Mouse (Mus musculus) embryo, embryonic 11 days (tissue): ENCODE data around the gene Zfhx3.

ENCODE experiments used
- DNase-seq: peaks from one replicate; pipeline ENCODE4 v3.0.0-alpha.2; 2015

The Zfhx3 gene

DNA sequence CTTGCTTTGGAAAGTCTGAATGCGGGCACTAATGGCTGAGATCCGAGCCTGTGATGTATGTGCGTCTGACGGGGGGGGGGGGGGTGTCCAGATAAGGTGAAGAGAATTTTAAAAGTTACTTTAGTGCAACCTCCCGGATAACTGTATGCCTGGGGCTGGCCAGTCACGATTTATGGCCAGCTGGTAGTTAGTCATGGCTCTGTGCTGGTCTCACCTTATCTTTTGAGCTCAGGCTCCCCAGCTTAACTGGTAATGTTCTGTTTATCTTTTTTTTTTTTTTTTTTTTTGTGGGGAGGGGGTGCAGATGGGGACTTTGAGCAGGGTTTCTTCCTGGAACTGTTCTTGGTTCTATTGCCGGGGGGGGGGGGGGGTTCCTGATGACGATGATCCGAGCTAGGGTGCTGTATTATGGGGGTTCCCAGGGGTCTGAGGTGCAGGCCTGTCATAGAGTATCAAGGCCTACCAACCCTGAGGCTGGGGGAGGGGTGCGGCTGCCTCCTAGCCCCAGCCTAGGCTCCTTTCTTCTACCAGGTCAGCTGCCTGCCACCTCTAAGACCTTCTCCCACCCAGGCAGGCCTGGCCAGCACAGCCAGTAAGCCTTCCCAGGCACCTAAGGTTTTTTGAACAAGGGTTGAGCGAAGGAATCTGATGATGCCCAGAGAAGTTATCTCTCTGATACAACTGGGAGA, 782.5 kb downstream of the Zfhx3 start:
- DNase-seq: no peak

DNA sequence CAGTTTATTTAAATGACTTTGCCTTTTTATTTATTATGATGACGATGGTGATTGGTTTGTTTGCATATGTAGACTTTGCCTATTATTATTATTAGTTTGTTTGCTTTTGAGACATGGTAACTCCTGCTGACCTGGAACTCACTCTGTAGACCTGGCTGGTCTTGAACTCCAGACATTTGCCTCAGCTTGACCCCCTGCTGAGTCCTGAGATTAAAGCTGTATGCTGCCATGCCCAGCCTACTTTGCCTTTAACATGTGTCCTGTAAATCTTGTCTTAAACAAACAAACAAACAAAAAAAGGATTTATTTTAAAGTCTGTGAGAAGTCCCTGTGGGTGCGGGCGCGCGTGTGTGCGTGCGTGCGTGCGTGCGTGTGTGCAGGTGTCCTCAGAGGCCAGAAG, 783.2 kb downstream of the Zfhx3 start:
- no peak for DNase-seq

DNA sequence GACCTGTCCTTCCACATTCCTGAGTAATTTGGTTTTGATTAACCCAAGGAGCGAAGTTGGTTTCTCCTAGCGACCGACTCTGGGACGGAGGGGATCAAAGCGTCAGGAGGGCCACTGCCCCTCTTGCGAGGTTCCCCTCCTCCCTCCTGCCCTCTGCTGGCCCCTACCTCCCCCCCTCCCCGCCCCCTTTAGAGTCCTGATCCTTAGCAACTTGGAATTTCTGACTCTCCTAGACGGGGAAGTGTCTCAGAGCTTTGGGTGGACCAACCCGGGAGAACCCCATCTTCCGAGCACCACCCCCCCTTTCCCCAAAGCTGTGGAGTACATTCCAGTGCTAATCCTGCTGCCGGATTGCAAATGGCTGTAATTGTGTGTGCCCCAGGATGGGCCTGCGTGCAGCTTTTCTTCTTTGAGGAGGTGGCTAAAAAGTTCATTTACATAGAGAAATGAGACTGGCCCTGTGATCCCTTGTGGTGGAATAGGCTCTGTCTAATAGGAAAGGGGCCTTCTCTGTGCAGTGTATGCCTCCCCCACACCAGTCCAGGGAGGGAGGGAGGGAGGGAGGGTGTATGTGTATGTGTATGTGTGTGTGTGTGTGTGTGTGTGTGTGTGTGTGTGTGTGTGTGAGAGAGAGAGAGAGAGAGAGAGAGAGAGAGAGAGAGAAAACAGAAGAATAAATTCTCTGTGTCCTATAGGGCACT, 784.2 kb downstream of the Zfhx3 start:
- DNase-seq: peak; percentile 75

DNA sequence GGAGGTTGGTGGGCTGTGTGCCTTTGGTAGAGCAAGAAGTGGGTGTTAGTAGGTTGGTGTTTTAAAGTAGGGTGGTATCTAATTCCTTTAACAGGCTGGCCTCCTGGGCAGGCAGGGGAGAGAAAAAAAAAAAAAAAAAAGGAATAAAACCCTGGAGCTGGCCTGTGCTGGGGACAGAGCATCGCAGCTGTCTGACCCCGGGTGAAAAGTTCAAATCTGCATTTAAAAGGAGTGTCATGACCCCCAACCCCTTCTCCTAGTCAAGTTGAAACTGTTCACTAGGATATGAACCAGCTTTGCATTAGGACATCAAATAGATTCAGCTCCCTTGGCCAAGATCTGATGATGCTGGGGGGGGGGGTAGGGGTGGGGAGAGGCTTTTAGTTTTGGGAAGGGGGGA, 786.7 kb downstream of the Zfhx3 start:
- peak; percentile 71 for DNase-seq

DNA sequence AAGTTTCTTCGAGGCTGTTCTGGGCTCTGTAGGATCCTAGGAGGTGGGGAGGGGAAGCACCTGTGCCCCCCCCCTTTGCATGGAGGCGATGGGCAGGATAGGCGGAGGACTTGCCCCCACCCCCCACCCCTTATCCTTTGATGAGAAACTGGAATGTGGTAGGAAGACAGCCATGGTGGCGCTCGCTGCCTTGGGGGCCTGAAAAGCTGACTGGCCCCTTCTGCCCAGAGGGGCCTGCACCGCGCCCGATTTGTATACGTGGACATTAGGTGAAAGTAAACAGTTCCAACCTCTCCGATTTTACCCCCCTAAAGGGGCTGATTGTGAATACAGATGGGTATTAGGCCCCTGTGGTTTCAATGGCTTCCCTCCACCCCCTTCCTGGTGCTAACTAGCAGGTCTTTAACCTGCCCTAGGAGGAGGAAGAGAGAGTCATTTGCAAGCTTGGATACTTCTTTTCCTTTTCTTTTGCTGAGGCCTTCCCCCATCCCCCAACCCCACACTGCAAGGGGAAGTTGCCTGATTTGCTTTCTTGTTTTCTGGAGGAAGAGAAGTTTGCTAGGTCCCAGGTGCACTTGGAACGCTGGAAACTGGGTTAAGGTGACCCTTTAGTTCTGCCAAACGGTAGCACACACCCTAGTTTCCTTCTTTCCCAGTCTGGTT, 787.4 kb downstream of the Zfhx3 start:
- no peak for DNase-seq

DNA sequence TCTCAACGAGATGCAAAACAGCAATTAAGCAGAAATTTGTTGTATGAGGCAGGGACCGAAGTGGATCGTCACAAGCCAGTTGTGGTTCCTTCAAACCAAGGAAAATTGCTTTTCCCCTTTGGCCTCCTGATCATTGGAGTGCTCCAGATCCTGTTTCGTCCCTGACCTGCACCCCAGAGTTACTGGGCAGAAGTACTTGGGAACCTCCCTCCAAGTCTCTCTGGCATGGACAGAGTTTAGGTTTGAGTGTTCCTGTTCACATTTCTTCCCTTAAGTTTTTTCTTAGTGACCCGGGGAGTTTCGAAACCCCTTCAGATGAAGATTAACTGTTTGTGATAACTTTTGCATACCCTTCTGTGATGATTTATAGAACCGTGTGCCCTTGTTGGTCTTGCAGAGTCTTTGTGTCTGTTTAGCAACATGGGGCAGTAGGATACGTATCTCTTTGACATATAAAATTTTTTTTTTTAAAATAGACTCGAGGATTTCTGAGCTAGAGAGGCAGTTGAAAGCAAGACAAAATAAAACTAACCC, 788.5 kb downstream of the Zfhx3 start:
- DNase-seq: no peak

DNA sequence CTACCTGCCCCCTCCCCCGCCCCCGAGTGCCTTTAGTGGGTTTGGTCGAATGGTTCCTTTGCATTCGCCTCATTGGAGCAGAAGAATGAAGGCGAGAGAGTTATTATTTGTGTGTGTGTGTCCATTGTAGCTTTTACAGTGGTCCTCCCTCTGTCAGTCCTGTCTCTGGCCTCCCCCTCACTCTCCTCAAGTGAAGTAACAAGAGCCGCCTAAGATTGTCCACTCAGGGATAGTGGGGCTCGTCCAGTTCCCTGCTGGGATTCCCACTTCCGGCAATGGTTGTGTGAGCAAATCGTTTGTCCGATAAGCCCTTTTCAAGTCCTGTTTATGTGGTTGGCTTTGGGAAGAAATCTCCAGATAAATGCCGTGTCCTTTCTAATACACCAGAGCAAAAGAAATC, 790.1 kb downstream of the Zfhx3 start:
- DNase-seq: peak; percentile 38

DNA sequence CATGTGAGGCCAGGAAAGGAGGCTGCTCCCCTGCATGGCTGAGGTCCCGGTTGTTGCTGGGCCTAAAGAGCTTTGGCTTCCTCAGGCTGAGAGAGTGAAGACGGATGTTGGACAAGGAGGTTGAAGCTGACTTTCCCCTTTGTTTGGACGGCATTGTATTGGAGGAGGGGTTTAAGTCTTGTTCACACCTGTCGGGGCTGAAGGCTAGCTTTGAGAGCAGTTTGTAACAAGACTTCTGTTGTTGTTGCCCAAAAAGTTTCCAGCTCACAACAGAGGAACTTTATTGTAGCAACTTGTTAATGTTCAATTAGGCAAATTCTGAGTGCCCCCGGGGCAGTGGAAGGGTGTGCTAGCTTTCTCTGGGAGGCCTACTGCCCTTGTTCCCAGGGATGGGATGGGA, 790.9 kb downstream of the Zfhx3 start:
- DNase-seq: no peak

DNA sequence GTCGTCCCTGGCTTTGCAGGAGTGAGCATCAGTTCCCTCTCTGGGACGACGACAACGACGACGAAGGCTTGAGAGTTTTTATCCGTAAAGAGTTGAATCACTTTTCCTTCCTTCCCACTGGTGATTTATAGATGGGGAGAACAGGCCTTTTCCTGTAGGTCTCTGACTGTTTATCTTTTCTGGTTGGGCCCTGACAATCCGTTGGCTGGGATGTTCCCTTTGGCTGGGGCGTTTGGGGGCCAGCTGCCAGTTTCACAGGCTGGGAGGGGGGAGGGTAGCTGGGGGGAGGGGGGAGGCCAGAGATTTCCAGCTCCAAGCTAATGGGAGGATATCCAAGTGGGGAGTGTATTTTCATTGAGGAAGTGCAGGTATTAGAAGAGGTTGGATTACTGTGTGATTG, 794.0 kb downstream of the Zfhx3 start:
- DNase-seq: peak; percentile 37

DNA sequence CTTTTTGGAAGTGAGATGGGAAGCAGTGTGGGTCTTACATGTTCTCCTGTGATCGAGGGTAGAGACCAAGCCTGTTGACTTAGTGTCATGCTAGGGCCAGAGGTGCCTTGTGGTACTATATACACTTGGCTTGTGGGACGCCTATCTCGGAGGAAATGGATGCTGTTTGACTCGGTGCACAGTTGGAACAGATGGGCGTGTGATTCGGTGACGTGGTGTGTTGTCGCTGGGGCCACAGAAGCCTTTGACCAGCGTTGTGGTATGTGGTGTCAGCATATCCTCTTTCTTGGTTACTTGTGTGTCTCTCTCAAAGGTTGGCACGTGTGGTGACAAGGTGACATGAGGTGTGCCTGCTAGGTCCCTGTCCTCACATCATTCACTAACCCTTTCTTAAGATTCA, 795.7 kb downstream of the Zfhx3 start:
- no peak for DNase-seq

DNA sequence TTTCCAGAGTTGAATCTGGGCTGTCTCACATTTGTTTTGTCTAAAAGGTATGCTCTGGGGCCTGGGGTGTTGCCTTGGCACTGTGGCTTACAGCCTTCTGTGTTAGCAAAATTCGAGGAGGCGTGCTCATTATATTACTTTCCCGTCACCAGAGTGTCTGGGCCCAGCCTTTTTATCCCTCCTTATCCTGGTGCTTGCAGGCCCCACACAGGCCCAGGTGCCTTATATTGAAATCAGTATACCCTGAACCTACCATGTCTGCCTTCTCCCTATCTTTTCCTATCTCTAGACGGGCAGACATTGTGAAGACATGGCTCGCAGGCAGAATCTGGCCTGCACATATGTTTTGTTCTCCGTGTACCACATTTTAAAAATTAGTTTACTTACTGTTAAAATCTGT, 797.1 kb downstream of the Zfhx3 start:
- no peak for DNase-seq

DNA sequence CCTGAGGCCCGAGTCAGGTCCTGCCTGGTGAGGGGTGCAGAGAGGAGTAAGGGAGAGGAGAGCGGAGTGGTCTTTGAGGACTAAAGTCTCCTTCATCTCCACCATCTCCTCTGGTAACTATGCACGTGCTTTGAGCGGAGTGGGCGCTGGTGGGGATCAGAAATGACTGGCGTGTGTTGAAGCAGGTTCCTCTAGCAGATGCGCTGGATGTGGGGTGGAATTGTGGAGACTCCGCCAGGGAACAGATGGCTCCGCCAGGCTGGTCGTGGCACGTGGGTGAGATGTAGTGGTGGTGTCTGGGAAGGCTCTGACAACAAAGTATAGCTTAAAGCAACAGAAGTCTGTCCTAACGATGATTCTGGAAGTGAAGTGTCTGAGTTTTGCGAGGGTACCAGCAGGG, 798.0 kb downstream of the Zfhx3 start:
- no peak for DNase-seq

DNA sequence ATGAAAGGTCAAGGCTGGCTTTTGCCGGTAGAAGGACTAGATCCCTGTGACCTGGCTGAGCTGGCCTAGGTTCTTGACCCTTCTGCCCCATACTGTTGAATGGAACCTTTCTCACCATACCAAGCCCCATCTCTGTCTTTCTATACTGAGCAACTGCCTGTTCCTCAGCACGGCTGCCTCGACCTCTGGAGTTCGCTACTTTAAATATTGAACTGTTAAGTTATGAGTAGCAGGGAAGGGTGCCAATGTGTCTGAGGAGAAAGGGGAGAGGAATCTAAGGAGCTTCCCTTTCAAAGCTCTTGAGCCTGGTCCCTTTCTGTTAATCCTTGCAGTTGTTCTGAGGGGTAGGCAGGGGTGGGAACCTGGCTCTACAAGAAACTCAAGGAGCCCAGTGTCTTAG, 799.2 kb downstream of the Zfhx3 start:
- no peak for DNase-seq

DNA sequence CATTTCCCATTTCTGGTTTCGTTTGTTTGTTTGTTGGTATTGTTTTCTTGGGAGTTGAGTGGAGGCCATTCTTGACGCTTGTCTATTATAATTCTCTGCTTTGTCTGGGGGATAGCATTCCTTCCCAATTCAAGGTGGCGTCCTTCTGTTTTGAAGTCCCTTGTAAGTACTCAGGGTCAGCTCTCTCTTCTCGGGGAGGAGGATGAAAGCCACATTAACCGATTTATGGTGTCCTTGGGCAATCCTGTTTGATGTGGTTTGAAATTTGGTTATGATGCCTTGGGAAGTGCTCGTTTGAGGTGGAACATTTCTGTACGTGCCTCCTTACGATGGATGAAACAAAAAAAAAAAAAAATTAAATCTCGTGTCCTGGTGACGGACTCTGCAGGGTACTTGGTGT, 800.0 kb downstream of the Zfhx3 start:
- DNase-seq: no peak

DNA sequence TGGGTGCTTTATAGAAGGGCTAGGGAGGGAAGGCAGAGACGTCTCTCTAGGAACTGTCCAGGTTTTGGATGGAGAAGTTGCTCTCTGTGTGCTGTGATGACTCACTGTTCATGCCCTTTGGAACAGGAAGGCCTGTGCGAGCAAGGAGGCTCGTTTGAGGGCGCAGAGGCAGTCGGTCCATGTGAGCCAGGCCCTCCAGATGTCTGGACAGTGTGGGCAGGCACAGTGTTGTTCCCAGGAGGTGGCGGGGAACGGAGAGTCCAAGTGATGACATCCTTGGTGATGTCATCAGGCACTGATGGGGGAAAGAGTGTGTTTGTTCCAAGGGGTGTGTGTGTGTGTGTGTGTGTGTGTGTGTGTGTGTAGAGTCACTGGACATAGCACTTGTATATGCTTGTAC, 800.8 kb downstream of the Zfhx3 start:
- DNase-seq: no peak

DNA sequence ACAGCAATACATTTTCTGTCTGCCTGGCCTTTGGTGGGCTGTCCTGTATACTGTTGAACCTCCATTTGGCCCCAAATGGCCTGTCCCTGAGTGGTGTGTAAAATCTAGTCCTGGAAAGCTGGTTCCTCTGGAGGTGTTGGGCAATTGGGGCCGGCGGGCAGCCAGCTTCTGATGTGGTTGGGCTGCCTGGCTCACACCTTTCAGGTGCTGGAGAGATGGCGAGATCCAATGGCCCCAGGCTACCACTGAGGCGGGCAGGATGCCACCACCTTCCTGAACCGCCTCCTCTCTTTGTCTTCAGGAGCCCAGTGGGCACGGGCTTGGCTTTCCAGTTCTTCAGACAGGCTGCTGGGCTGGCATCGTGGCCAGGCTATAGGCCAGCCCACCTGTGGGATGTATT, 803.1 kb downstream of the Zfhx3 start:
- DNase-seq: no peak

DNA sequence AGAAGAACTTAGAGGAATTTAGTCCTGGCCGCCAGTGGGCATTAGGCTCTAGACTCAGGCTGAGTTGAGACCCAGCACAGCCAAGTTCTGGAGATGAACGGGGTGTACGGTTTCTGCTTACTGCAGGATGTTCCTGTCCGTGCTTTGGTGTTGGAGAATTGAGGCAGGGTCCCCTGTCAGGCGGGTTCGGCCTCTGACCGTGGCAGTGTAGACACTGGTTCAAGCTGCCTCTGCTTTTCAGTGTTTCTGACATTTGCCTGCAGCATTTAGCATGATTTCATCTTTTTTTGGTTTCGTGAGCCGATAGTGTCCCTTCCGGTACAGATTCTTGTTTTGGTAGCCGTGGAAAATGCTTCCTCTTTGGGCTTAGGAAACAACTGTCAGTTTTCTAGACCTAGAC, 805.7 kb downstream of the Zfhx3 start:
- no peak for DNase-seq

DNA sequence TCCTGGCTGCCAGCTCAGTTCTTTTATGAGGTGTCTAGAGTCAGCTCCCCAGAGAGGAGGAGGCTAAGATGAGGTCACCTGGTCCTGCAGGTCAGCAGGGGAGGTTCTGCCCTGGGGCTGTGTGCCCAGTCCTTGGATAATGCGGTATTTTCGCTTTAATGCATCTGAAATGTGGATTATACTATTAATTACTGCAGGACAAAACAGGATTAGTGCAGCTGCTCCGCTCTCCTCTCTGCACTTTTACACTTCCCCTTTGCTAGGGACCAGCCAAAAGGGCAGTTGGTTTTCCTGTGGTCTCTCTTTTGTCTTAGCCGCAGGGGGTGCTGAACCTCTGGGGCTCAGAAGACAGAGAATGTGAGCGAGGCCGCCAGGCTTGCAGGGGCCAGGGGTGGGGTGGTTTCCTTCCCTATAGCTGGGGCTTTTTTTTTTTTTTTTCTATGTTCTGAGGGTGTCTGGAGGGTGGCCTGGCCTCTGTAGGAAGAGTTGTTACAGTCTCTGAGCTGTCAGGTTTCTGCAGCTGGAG, 806.5 kb downstream of the Zfhx3 start:
- DNase-seq: peak; percentile 60

DNA sequence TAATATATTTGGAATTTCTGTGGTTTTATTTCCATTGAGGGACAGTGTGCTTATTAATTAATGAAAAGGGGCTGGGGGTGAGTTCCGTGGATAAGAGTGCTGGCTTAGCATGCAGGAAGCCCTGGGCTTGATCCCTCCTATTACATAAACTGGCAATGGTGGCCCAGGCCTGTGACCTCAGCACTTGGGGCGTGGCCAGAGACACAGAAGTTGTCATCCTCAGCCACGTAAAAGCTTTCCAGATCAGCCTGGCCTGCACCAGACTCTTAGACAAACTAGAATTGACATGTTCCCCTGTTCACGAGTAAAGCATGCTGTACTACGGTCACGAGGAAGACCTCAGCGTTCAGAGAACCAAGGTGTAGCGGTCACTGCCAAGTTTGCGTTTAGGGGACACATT, 808.4 kb downstream of the Zfhx3 start:
- DNase-seq: no peak

DNA sequence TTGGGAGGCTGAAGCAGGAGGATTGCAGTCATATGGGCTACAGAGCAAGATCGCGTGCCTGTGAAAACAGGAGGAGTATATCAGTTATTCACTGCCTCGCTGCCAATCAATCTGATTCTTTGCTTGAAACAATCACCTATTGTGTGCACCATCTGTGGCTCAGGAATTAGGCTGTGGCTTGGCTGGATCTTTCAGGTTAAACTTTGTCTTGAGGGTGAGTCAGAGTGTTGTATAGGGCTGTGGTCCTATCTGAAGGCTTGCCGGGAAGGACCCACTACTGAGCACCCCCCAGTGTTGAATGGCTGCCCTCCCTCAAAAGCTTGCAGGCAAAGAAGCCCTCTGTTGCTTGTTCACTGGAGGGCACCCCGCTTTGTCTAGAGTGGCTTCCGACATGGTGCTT, 812.1 kb downstream of the Zfhx3 start:
- DNase-seq: no peak

DNA sequence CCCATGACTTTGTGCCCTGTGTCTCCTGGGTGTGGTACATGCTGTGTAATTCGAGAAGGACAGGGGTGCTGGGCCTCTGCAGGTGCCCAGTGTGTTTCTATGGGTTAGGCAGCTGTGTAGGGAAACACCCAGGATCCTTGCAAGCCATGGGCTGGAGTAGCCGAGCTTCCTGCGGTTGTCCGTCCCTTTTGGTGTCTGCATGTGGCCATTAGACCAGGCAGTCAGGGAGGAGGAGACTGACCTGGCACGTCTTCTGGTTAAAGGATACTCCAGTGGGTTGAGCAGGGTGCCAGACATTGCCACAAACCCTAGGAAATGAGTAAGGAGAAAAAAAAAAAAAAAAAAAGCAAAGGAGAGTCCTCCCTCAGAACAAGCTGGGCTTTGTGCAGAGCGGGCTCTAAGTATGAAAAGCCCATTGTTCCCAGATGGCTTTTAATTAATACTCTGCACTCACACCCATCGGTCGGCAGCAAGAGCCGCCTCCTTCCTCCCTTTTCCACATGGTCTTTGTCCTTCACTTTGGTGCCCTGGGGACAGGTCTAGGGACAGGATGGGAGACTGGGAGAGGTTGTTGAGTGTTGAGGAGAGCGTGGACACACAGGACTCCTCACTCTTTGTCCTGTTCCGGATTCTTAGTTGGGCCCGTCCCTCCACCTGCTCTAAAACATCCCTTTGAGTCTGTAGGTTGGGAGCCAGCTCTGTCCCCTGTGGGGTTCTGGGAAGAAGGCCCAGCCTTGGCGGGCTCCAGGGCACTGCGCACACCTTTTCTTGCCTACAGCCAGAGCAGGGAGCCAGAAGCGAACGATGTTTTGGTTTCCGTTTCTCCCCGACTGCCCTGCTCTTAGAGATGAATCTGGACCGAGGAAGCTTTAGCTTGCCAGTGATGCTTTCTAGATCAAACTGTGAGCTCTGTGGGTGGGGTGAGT, 813.2 kb downstream of the Zfhx3 start:
- peak; percentile 43 for DNase-seq

DNA sequence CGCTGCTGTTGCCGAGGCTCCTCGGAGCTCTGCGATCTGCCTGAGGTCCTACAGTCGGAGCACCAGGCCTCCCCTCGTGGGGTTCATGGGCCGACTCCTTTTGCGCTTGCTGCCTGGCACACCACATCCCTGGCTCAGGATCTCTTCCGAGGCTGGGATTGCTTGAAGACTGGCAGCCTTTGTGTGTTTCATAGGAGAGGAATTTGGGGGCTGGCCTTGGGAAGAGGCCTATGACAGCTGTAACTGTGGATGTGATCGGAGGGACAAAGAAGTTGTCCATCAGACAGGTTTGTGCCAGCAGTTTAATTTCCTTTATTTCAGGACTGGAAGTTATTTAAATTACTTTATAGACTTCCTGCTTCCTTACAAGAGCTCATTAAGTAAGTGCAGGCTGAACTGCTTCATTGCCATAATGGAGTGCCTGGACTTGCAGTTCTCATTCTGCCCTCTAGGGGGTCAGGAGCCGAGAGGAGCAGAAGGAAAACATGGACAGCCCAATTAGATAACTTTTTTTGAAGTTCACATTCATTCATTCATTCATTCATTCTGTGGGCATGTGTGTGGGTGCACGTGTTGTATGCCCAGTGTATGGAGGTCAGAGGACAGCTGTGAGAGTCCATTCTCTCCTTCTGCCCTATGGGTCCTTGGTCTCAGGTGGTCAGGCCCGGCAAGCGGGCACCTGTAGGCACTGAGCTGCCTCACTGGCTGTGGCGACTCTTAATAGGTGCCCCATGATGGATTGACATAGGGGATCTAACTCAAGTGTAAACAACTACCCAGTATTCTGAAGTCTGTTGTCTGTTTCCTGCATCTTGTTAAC, 817.3 kb downstream of the Zfhx3 start:
- peak; percentile 72 for DNase-seq
